Mouse (Mus musculus): ENCODE results near the gene Vopp1. TPM values are rescaled to one million over a fixed set of nuclear protein-coding genes. Genes with fewer than 3 reads are reported as not detected.
A peak's percentile ranks its signal among the peaks of the same experiment; 100 is the strongest.

Vopp1 gene
- polyA plus RNA-seq, 1 experiment, result 53.6 TPM

DNA sequence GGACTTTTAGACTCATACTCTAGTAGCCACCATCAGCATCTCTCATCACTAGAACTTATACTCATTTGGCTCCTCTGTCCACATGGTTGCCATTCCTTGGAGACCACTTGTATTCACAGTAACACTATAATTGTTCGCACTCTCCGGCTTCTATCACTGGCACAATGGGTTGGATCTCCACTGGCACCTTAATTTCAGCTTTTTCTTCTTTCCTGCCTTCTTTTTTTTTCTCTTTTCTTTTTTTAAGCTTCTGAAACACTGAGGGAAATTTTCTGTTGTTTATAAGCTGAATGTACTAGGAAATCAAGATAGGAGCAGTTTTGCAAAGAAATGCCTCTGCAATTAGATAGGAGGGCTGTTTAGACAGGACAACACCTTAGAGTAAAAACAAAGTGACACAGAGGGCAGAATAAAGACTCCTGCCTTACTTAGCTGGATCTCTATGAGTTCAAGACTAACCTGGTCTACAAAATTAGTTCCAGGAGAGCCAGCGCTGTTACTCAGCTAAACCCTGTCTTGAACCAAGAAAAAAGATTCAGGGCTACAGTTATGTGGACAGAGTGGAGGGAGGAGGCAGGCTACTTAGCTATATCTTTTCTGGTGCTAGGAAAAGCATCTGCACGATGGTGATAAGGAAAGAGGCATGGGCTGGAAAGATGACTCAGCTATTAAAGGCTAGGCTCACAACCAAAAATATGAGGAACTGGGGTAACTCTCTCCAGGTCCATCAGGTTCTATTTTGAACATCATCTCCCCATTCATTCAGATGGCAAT, 79.8 kb downstream of the Vopp1 start:
- 41% methylated on average over 4 of the region's 4 CpGs for WGBS
- Histone ChIP-seq H3K4me1 (ENCODE audit: control insufficient read depth, insufficient read depth, low read length) (peaks cover 7% of the 10 kb centered on the region), H3K27ac (ENCODE audit: control insufficient read depth, insufficient read depth, low read depth, low read length, poor library complexity) (peak overlapping the region; percentile 49; the same call in 1 of the 2 replicates), H3K4me3 (replicated peaks; ENCODE audit: control insufficient read depth, low read depth, low read length) (no peak overlapping the region)
- TF ChIP-seq CTCF (IDR thresholded peaks at IDR 0.05; ENCODE audit: control insufficient read depth, insufficient read depth, low read length) (no peak), POLR2A (IDR thresholded peaks at IDR 0.05; ENCODE audit: borderline replicate concordance, control insufficient read depth, low read depth, low read length) (no peak)

DNA sequence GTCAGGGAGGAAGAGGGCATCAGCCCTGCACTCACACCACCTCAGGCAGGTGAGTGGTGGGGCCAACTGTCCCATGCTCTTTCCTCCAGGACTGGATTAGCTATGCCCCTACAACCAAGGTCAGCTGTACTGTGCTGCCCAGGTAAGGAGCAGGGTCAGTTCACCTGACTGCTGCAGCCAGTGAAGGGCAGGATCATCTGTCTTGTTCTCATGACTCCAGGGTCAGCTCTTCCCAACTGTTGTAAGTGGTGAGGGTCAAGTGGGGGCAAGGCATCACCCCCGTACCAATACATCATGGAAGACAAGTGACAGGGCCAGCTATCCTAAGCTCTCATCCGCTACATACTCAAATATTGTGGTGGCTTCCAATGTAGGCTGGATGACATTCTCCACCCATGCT, 80.8 kb downstream of the Vopp1 start:
- Histone ChIP-seq H3K4me1 (ENCODE audit: control insufficient read depth, insufficient read depth, low read length) (peaks cover 7% of the 10 kb centered on the region), H3K4me3 (replicated peaks; ENCODE audit: control insufficient read depth, low read depth, low read length) (no peak overlapping the region), H3K27ac (ENCODE audit: control insufficient read depth, insufficient read depth, low read depth, low read length, poor library complexity) (peak overlapping the region; percentile 49)
- TF ChIP-seq CTCF (IDR thresholded peaks at IDR 0.05; ENCODE audit: control insufficient read depth, insufficient read depth, low read length), result no peak
- no peak for TF ChIP-seq POLR2A (IDR thresholded peaks at IDR 0.05; ENCODE audit: borderline replicate concordance, control insufficient read depth, low read depth, low read length)
- WGBS, result 91% methylated on average over 2 of the region's 2 CpGs

DNA sequence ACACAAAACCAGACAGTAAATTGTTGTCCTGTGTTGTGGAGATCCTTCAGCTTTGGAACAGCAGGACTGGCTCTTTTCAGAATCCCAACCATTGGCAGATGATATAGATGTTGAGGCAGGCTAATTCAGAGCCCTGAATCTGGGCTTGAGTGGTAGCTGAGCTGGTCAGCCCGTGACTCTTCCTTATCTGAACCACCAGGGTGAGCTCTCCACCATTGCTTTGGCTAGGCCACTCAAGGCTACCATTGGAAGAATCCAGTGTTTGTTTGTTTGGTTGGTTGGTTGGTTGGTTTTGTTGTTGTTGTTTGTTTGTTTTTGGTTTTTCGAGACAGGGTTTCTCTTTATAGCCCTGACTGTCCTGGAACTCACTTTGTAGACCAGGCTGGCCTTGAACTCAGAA, 81.6 kb downstream of the Vopp1 start:
- TF ChIP-seq CTCF (IDR thresholded peaks at IDR 0.05; ENCODE audit: control insufficient read depth, insufficient read depth, low read length) (peak; percentile 79), POLR2A (IDR thresholded peaks at IDR 0.05; ENCODE audit: borderline replicate concordance, control insufficient read depth, low read depth, low read length) (no peak)
- 49% methylated on average over 2 of the region's 2 CpGs for WGBS
- H3K27ac ChIP-seq (ENCODE audit: control insufficient read depth, insufficient read depth, low read depth, low read length, poor library complexity), result no peak overlapping the region
- H3K4me3 ChIP-seq (replicated peaks; ENCODE audit: control insufficient read depth, low read depth, low read length), result no peak overlapping the region
- peaks cover 7% of the 10 kb centered on the region for H3K4me1 ChIP-seq (ENCODE audit: control insufficient read depth, insufficient read depth, low read length)

DNA sequence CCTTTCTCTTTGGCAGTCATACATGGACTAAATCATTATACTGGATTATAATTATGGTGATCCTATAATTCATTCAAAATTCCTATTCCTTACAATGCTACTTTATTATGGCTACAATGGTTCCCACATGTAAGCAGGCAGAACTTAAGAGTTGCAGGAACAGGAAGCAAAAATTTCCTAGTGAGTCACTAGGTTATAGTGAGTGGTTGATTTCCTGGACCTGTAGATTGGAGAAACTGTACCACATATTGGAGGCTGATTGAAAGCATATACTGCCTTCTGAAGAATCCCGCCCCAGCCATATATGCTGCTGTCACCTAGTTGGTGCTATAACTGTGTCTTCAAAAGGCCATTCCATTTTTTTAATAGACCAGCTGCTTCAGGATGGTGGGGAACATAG, 82.2 kb downstream of the Vopp1 start:
- TF ChIP-seq POLR2A (IDR thresholded peaks at IDR 0.05; ENCODE audit: borderline replicate concordance, control insufficient read depth, low read depth, low read length), result no peak
- TF ChIP-seq CTCF (IDR thresholded peaks at IDR 0.05; ENCODE audit: control insufficient read depth, insufficient read depth, low read length), result no peak
- 97% methylated on average over 1 of the region's 1 CpGs for WGBS
- Histone ChIP-seq H3K4me3 (replicated peaks; ENCODE audit: control insufficient read depth, low read depth, low read length) (no peak overlapping the region), H3K4me1 (ENCODE audit: control insufficient read depth, insufficient read depth, low read length) (peaks cover 7% of the 10 kb centered on the region), H3K27ac (ENCODE audit: control insufficient read depth, insufficient read depth, low read depth, low read length, poor library complexity) (no peak overlapping the region)

DNA sequence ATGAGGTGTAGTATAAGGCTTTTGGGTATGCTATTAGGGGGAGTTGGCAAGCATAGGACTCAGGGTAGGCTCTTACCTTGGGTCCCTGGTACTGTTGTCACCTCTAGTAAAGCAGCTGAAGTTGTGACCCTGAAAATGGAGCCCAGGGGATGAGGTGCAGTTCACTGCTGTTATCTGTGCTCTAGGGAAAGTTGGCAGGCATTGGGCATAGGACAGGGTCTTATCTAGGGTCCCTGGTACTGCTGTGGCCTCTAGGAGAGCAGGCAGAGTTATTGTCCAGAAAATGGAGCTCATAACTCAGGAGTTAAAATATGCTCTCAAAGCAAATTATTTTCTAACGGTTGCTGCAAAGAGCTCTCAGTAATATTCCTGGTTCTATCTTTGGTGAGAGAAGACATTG, 103.6 kb downstream of the Vopp1 start:
- no peak for TF ChIP-seq POLR2A (IDR thresholded peaks at IDR 0.05; ENCODE audit: borderline replicate concordance, control insufficient read depth, low read depth, low read length)
- TF ChIP-seq CTCF (IDR thresholded peaks at IDR 0.05; ENCODE audit: control insufficient read depth, insufficient read depth, low read length), result no peak
- H3K4me3 ChIP-seq (replicated peaks; ENCODE audit: control insufficient read depth, low read depth, low read length), result no peak overlapping the region
- WGBS, result 76% methylated on average over 1 of the region's 1 CpGs
- no peaks in the 10 kb centered on the region for H3K4me1 ChIP-seq (ENCODE audit: control insufficient read depth, insufficient read depth, low read length)
- H3K27ac ChIP-seq (ENCODE audit: control insufficient read depth, insufficient read depth, low read depth, low read length, poor library complexity), result no peak overlapping the region

DNA sequence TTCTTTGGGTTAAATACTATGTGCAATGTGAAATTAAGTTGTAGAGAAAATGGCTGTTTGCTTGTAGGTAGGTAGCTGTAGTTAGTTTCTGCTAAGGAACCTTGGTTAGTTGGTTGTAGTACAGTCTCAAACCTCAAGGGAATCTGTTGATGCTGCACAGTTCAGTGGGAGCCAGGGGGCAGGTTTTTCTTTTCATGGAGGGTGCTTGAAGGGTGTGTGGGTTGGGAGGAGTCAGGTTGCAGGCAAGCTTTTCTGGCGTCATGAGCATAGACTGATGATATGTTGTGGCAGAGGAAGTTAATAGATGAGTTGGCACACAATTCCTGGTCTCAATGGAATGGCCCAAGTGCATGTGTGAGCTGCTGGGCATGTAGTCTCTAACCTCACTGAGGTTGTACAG, 113.2 kb downstream of the Vopp1 start:
- no peak for TF ChIP-seq POLR2A (IDR thresholded peaks at IDR 0.05; ENCODE audit: borderline replicate concordance, control insufficient read depth, low read depth, low read length)
- Histone ChIP-seq H3K4me1 (ENCODE audit: control insufficient read depth, insufficient read depth, low read length) (peaks cover 2% of the 10 kb centered on the region), H3K4me3 (replicated peaks; ENCODE audit: control insufficient read depth, low read depth, low read length) (no peak overlapping the region), H3K27ac (ENCODE audit: control insufficient read depth, insufficient read depth, low read depth, low read length, poor library complexity) (no peak overlapping the region)
- 7% methylated on average over 1 of the region's 1 CpGs for WGBS

DNA sequence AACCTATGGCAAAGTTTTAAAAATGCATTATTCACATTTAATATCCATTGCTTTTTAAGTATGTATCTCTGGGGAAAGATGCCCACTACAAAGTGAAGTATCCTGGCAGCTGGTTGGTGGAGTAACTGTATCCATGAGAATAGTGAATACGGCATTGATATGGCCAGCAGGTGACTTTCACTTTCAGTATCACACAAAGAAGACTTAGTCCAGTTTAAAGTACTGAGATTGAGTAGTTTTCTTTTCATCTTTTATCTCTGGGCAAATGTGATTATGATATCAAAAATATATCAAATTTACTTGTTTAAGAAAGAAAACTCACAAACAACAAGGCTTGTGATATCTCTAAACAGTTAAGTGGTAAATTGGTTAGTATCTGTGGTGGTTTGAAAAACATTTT, 118.2 kb downstream of the Vopp1 start:
- no peak overlapping the region for H3K27ac ChIP-seq (ENCODE audit: control insufficient read depth, insufficient read depth, low read depth, low read length, poor library complexity)
- H3K4me3 ChIP-seq (replicated peaks; ENCODE audit: control insufficient read depth, low read depth, low read length), result no peak overlapping the region
- peaks cover 2% of the 10 kb centered on the region for H3K4me1 ChIP-seq (ENCODE audit: control insufficient read depth, insufficient read depth, low read length)
- TF ChIP-seq CTCF (IDR thresholded peaks at IDR 0.05; ENCODE audit: control insufficient read depth, insufficient read depth, low read length) (no peak), POLR2A (IDR thresholded peaks at IDR 0.05; ENCODE audit: borderline replicate concordance, control insufficient read depth, low read depth, low read length) (no peak)
- 13% methylated on average over 1 of the region's 1 CpGs for WGBS

DNA sequence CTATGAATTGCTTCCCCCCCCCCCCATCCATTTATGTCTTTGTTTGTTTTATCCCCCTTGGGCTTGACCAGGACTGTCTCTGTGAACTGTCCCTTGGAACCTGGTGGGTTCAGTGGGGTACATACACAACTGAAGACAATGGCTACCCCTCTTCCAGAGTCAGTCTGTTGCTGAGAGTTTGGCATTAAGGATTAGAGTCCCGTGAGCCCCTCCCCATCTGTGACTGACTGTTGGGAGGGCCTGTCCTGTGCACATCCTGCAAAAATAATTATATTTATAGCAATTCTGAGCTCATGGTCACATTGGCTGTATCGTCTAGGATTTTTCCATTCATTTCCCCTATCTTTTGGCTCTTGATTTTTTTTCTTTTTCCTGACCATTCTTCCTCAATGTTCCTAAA, 121.3 kb downstream of the Vopp1 start:
- Histone ChIP-seq H3K27ac (ENCODE audit: control insufficient read depth, insufficient read depth, low read depth, low read length, poor library complexity) (peak overlapping the region; percentile 24; the same call in 1 of the 2 replicates), H3K4me1 (ENCODE audit: control insufficient read depth, insufficient read depth, low read length) (peaks cover 2% of the 10 kb centered on the region; the same call in 1 of the 2 replicates), H3K4me3 (replicated peaks; ENCODE audit: control insufficient read depth, low read depth, low read length) (peak overlapping the region; percentile 72)
- TF ChIP-seq CTCF (IDR thresholded peaks at IDR 0.05; ENCODE audit: control insufficient read depth, insufficient read depth, low read length), result no peak
- TF ChIP-seq POLR2A (IDR thresholded peaks at IDR 0.05; ENCODE audit: borderline replicate concordance, control insufficient read depth, low read depth, low read length), result no peak
- WGBS, result 3% methylated on average over 2 of the region's 2 CpGs

All from bone marrow, adult 2 months (tissue).